Mouse (Mus musculus) small intestine, adult 2 months (tissue): Measurements from ENCODE around the gene Slc12a7.
A peak's percentile ranks its signal among the peaks of the same experiment; 100 is the strongest.

ENCODE experiments used
- CTCF ChIP-seq: fragments of 200-500 bp; IDR thresholded peaks from 2 replicates; pipeline ENCODE4 v1.5.1; 2012; ENCODE audit warnings: low read depth, mild to moderate bottlenecking, control low read depth, inconsistent platforms, low read length, moderate library complexity, mixed read lengths; ENCODE audit not compliant: insufficient replicate concordance, insufficient read length; ENCODE audit errors: extremely low read depth
- POLR2A ChIP-seq: fragments of 200-500 bp; IDR thresholded peaks from 2 replicates; pipeline ENCODE4 v1.6.1; 2012; ENCODE audit warnings: low read depth, mild to moderate bottlenecking, control low read depth, inconsistent platforms, low read length, moderate library complexity

GRCm38 (mm10) chr13:73763439-73764255 lies 30.8 kb downstream of the Slc12a7 start:
- TF ChIP-seq POLR2A (peak; percentile 83), CTCF (no peak; the same call in 1 of the 2 replicates)
